Mouse (Mus musculus) heart, adult 9 months (tissue): ENCODE data around the gene Fzd7.
A peak's percentile ranks its signal among the peaks of the same experiment; 100 is the strongest.
"Not testable (repeated sequence)": the region's sequence is repeated elsewhere in the genome, so short reads cannot be mapped to it uniquely, and the experiment has no call there.

Source experiments
- DNase-seq, 2 experiments: peaks; one replicate each; pipeline ENCODE4 v3.0.0; 2022; ENCODE audit warnings: low spot score in 2 of 2

Fzd7 gene

DNA sequence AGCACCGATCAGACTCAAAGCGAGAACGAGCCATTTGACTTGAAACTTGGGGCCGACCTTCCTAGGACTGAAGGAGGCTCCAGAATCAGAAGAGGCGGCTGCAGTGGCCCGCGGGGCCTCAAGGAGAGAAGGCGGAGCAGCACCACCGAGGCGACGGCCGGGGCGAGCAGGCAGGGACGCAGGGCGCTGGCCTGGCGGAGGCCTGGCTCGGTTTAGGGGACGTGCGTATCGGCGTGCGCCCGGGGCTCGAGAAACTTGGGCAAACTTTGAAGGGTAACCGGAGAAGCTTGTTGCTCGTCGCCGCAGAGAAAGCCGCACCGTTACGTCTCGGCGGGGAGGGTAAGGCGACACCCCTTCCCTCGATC, at the start of gene Fzd7:
Gene Fzd7, plus strand, starts transcription at position 94 of the 365 bp plus-strand sequence.
- no peak for DNase-seq

DNA sequence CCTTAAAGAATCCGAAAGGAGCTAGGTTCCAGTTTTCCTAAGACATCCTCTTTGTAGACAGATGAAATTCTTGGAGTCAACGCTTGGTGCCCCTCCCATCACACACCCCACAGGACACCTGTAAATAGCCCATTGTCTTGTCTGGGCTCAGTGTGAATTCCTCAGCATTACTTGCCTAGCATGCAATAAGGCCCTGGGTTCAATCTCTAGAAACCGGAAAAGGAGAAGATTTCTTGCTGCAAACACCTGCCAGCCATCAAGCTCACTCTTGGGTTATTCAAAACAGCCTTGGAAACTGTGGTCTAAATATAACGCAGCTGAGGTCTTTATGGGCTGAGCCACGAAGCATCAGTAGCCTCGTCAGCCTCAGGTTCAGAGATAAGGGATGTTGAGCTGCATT, 48.9 kb upstream of the Fzd7 start:
- DNase-seq, result no peak

DNA sequence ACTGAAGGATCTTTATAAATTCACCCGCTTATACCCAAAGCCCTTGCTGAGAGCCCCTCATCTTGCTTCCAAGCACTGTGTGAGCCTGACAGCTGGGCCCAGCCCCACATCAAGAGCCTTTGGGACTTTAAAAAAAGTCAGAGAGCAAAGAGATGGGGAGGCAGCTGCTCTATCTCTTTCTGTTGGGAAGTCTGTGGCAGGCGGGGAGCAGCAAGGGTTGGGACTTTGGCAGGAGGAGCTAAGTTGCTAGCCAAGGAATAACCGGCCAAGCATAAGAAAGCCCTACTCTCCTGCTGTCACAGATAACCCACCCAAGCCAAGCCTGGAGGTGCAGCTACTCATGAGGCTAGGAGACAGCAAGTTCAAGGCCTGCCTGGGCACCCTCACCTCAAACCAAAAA, 48.2 kb upstream of the Fzd7 start:
- peak; percentile 76 to 79 for DNase-seq

DNA sequence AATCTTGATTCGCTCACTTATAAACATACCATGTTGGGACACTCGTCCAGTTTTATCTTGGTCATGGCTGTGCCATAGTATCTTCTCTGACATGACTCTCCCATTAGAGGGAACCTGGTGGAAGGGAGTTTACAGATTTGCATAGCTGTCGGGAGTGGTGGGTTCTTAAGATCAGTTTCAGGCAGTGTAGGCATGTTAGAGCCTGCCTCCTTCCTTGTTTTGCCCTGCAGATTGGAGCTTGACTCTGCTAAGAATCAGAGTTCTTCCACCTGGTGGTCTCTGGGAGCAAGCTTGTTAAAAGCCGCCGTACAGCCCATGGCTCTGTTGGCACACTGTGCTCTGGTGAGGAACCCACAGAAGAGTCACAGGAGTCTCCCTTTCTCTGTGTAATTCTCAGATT, 47.0 kb upstream of the Fzd7 start:
- no peak for DNase-seq

DNA sequence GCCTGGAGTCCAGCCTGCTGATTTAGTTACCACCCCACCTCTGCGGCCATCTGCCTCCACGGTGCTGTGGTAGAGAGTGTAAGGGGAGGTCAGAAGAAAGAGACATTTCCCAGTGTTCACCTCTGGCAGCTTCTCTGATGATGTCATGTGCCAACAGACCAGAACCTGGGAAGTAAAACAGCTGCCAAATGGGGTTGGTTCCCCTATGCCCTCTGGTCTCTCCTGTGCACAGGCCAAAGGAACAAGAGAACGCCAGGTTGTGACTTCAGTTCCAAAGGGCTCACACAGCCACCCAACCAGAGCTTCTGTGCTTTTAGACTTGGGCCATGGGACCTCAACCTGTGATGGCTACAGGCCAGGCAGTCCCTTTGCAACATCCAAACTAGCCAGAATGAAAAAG, 45.9 kb upstream of the Fzd7 start:
- DNase-seq, result no peak

DNA sequence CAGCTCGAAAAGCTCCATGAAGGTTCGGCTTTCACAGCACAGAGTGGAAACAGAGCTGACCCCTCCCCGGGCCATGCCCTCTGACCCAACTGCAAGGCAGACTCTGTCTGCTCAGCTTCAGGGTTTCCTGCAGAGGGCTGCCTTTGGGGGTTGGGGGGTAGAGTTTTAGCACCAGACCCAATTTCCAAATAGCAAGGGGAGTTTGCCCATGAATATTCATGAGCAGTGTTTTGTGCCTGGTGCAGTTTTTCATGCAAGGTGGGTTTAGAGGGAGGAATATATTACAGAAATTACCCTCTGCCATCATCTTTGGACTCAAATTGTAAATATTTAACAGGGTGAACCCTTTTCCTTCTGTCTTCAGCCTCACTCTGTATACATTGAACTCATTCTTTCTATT, 44.3 kb upstream of the Fzd7 start:
- DNase-seq, result no peak

DNA sequence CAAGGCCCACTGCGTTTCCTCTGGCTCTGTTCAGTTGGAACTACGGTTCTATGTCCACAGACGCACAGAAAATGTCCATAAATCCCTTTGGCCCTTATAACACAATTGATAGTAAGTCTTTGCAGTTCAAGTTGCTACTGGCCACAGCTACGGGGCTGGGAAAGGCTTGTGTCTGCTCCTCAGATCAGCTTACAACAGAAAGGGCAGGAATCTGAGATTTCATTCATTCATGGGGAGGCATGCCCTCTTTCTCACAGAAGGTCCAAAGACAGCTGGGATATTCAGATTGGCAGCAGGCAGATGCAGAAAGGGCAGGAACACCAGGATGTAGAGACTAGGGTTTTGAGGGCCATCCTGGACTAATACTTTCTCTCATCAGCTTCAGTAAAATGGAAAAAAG, 43.9 kb upstream of the Fzd7 start:
- DNase-seq, result no peak

DNA sequence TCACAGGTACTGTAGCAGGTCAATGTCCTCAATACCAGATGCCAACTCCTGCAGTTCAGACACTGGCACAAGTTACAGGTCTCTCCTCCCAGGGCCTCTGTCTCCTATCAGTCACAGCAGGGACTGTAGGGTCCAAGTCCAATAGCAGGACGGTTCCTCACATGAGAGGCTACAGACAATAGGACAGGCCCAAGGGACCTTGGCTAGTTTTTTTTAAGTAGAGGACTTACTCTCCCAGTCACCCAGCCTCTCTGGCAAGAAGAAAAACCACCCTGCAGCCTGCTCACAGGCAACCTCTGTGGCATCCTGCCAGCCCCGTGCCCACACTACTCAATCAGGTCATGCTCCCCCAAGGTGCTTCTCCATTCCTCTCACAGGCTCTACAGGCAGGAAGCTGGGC, 43.0 kb upstream of the Fzd7 start:
- DNase-seq, result no peak

DNA sequence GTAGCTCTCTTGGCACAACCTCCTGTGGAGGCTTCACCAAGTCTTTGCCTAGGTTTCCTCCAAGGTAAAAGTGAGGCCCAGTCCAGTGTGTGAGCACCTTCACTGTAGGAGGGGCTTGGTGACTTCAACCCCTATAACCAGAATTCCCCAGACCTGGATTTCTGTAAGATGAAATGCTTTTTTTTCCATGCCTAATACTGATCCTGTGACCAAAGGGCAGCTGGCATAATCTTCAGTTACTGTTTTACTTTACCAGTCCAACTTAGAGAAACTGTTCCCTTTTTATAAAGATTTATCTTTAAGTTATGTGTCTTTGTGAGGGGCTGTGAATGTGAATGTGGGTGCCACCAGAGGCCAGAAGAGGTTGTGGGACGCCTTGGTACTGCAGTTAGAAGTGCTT, 42.3 kb upstream of the Fzd7 start:
- DNase-seq, result no peak

DNA sequence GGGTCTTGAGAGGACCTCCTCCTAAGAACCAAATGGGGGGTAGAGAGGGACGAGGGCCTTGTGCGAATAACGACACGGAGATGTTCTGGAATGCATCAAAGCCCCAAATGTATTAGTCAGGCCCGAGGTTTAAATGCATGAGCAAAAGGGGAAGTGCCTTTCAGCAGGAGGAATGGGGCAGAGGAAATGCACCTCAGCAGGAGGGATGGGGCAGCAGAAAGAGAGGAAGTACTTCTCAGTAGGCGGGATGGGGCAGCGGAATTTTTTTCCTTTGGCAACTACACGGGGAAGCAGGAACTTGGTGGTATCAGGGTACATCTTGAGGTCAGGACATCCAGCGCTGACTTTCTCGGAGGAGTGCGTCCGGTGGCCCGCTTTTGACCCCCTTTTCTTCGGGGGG, 39.5 kb upstream of the Fzd7 start:
- not testable (repeated sequence) for DNase-seq

DNA sequence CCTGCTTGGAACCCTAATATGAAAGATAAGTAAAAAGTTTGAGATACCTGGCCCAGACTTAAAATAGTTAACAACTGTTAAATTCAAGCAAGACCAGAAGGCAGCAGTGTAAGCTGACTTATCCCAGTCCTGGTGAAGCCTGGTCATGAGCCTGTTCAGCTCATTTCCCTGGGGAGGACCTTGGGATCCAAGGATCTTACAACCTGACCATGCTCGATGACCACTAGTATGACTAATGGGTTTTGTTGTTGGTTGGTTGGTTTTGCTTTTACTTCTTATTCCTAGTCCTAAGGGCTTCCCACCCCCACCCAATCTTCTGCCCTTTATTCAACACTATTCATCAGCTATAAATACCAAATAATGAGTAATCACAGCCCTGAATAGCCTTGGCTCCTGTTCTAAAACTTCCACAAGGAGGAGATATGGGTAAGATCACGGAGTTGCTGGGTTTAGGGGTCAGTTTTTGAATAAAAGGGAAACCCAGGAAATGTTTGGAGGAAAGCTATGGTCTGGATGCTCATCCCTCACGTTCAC, 38.0 kb upstream of the Fzd7 start:
- no peak for DNase-seq

DNA sequence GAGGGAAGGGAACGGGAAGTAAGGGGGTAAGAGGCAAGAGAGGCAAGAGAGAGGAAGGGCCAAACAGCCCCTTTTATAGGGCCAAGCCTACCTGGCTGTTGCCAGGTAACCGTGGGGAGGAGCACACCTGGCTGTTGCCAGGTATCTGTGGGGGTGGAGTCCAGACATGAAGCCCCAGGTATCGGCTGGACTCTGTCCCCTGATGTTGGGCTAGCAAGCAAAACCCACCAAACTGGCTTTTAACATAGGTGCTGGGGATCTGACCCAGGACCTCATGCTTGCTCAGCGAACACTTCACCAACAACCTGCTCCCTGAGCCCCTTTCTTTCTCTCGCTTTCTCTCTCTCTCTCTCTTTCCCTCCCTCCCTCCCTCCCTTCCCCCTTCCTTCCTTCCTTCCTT, 37.0 kb upstream of the Fzd7 start:
- no peak for DNase-seq

DNA sequence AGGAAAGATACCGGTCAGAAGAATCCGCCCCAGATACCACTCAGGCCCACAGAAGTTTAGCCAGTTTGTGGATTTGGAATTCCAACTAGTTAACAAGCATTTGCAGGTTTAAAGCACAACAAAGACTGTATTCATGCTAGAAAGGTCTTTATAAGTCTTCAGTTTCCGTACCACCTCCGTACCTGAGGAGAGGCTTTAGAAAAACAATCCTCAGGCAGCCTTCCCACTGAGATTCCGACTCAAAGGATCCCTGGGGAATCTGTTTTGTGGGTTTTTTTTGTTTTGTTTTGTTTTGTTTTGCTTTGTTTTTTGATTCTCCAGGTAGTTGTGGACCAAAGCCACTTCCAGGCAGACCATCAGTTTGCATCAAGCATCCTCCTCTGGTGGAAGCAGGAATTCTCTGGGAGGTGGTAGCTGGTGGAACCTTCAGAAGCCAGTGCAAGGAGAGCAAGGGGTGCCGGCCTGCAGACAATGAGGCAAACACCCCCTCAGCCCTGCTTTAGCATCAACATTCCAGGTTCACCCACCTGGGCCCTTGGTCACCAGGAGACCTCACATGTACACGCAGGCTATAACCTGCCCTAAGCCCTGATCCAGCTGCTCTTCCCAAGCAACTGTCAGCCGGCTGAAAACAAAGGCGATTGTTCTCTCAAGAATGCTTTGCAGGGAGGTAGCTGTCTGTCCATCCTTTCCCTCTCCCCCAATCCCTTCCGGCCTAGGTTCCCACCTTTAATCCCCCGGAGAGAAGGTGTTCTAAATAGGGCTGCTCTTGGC, 33.5 kb upstream of the Fzd7 start:
- DNase-seq, result no peak

DNA sequence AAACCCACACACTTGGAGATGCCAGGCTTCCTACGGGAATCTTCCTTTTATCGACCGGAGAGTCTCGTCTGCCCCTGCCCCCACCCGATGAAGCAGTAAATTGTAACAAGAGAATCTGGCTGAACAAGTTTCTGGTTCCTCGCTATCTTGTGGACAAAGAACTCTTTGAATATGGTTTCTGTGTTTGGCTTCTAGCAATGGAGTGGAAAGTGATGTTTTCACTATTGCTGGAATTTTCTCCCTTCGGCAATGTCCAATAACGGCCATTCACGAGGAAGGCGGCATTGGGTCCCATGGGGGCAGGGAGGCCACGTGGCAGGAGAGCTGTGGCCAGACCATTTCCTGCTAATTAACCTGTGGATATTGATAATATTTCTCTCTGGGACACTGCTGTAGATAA, 32.8 kb upstream of the Fzd7 start:
- DNase-seq, result no peak

DNA sequence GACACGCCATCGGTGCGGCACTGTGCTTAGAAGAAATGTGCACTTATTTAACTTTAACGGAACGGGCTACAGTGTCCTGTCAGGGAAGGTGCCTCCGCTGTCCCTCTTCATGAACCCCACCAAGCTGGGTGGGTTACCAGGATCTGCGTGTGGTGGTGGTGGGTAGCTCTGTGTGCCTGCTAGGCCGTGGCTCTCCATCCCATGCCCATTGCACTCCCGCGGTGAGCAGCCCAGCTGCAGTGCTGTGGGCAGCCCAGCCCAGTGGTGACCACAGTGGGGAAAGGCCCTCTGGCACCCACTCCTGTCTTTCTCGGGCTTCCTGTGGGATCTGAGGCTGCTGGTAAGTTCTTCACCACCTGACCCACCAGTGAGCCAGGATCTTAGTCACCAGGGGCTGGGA, 31.3 kb upstream of the Fzd7 start:
- DNase-seq, result no peak

DNA sequence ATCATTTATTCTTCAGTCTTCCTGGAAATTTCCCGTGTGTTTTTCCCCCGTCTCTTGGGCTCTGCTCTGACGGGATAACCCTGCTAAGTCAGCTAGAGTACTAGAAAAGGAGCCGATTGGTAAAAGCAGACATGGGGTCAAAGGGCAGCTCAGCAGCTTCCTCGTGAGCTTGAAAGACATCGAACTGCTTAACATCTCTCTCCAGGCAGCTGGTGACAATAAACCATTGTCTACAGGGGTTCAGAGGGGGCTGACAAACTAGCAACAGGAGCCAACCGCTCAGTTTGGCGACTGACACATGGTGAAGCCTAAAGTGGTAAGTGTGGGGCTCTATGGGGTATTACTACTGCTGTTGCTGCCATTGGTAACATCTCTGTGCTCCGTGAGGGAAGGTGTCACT, 30.6 kb upstream of the Fzd7 start:
- DNase-seq, result no peak

DNA sequence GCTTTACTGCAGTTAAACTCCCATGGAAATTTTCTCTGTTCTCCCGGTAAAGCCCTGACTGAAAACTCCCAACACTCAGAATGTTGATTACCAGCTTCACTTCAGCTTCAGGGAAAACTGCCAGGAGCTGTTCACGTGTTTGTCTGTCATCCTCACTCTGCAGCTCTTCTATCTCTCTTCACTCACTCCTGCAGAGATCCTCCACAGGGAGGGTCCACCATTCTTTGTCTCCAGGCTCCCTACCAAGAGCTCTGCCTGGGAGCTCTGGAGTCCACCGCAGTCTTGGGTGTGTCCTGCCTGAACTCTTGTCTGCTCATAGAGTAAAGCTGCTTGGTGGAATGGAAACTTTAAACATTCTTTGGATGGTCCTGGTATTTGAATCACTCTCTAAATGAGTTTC, 25.4 kb upstream of the Fzd7 start:
- peak in 1 of 2 experiments; percentile 23 for DNase-seq

DNA sequence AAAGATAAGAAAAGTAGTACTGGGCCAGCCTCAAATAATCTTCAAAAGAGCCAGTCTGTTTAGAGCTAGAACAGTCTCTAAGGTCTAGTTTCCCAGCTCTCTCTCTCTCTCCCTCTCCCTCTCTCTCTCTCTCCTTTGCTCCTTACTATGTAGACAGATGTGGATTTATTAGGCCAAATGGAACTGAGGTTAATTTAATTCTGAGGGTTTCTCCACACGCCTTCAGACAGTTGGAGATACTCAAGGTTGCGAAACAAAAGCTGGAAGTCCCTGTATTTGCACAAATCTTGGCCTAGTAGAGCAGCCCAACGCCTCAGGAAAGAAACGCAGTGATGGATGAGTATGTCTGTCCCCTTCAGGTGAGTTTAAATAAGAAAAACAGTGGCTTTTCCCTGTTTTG, 24.4 kb upstream of the Fzd7 start:
- DNase-seq, result peak; percentile 53

DNA sequence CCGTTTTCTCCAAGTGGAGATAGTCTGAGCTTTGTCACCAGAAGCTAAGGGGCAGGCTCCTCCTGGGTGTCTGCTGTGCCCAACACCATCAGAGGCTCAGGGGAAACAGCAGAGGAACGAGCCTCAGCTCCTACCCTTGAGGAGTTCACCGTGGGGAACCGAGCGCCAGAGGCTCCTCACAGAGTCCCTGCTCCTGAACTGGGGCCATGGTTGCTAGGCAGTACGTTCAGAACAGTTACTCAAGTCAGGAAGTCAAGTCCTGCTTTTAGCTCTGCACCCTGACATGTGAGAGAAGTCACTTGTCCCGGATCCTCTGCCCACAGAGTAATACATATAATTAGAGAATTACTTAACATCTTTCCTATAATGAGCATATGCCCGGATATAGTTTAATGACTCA, 23.3 kb upstream of the Fzd7 start:
- DNase-seq, result peak; percentile 40 to 45

DNA sequence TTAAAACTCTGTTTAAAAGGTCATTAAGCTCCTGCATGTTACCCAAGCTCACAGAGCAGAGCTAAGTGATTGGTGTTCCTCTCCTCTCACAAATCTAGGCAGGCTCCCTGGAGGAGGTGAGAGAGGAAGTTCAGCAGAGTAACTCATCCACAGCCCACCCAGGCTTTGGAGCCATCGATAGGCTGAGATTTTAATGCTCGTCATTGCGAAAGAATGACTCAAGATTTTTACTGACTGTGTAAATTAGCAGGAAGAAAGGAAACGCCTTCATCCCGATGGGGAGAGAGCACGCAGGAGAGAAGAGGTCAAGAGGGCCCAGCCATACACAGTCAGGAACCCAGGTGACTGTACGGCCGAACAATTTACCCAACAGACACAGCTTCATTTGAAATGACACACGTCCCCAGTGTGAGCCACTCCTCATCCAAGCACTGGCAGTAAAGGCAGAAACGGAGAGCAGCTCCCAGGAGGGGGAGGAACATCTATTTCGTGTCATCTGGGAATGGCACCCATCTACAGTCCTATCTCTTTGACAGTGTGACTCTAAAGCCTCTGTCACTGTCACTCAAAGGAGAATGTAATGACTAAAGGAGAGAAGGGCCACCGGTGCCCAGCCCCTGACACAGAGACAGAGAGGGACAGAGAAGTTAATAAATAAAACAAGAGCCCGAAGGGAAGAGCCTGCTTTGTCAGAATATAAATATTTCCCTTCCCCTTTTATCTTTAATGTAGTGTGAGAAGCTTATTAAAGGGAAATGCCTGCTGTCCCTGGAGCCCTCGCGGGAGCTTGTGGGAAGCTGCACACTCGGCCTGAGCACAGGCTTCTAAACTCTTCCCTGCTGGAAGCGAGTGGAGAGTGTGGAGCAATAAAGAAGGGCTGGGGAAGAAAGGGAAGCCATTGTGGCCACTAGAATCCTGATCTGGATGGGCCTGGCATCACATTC, 17.3 kb upstream of the Fzd7 start:
- DNase-seq, result no peak

DNA sequence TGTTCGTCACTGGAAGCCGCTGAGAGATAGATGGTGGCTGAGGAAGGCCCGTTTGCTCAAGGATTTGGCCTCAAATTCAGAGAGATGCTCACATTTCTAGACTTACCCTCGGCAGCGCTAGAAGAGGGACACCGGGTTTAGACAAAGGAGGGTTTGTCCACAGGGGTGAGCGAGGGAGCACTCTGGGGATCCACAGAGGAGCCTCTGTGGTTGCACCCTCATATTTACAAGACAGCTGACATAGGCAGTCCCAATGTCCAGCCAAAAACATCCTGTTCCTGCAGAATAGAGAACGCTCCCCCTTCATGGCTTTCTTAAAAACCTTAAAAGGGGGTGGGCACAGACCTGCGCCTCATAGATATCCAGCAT, 16.6 kb upstream of the Fzd7 start:
- no peak for DNase-seq

DNA sequence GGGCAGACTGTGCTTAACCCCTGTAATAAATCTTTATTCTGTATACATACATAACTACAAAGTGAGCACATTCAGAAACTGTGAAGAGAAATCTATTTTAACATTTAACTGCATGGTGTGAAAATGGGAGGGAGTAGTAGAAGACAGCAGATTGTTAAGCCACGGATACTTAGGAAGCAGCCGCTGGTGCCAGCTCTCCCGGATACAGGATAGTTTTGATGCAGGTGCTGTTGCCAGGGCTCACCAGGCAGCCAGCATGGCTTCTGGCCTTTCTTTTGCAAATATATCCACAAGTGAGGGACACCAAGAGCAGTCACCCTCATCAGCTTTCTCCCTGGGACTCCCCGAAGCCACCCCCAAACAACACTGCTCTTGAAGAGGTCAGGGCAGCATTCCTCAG, 13.1 kb upstream of the Fzd7 start:
- no peak for DNase-seq

DNA sequence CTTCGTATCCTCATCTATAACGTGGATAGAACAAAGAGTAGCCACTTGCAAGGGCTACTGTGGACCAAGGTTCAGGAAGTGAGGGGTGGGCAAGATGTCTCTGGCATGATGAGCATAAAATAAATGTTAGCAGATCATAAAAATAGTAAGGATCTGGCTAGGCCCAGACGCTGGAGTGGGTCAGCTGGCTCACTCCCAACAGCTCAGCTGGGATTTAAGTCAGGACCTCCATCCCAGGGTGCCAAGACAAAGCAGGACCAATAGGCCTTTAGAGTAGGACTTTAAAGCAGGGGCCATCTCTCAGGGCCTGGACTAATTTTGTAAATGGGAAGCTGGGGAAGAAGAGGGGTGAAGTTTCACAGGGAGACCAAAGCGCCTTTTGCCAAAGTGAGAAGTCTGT, 11.5 kb upstream of the Fzd7 start:
- no peak for DNase-seq
